Mouse (Mus musculus) kidney, adult 2 months (tissue): ENCODE data around the gene Tyk2.

Source experiments
- CTCF ChIP-seq: fragments of 200-500 bp; conservative IDR thresholded peaks from 2 replicates; pipeline ENCODE4 v1.5.1; 2011; ENCODE audit warnings: low read depth, mild to moderate bottlenecking, control low read depth, low read length, moderate library complexity, mixed read lengths; ENCODE audit not compliant: insufficient read depth, insufficient read length
- POLR2A ChIP-seq: fragments of 200-500 bp; IDR thresholded peaks from one replicate; pipeline ENCODE4 v1.6.1; 2011; ENCODE audit warnings: low read depth, low read length, control low read depth

DNA sequence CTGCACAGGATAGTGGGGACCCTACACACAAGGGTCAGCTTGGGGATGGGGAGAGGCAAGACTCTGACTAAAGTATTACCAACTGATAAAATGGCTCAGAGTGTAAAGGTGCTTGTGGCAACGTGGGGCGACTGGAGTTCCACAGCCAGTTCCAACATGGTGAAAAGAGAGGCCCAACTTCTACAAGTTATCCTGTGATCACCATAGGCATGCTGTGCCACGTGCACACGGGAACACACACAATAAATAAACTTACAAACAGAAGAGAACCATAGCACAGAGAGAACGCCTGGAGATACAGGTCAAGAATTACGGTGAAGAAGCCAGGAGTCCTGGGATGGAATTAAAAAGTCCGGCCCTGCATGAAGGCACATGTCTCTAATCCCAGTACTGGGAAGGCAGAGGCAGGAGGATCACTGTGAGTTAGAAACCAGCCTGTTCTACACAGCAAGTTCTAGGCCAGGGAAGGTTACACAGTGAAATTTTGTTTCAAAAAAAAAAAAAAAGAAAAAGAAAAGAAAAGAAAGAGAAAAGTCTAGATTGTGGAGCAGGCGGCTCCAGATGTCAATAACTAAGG is 18.1 kb upstream of the Tyk2 start:
- TF ChIP-seq CTCF = no peak
- no peak for TF ChIP-seq POLR2A
